Mouse (Mus musculus) ovary, adult 10 weeks (tissue): ENCODE data around the gene Tvp23b. TPM values are rescaled to one million over a fixed set of nuclear protein-coding genes. Genes with fewer than 3 reads are reported as not detected.

Experiments
- polyA plus RNA-seq: library from polyadenylated mRNA; stranded (reverse); fragments of 350-450 nt; fragmentation: Illumina TruSeq; extraction: RNeasy Lipid Tissue Mini Kit (QIAGEN cat#74804); gene quantifications from one replicate; pipeline ENCODE4 v1.2.3, GENCODE M21; 2014

Gene Tvp23b
- 142 TPM for polyA plus RNA-seq

GRCm38 (mm10) chr11:62879220-62880048 lies at the start of gene Tvp23b:
TSS of gene Tvp23b (plus strand) at chr11:62879455.

DNA sequence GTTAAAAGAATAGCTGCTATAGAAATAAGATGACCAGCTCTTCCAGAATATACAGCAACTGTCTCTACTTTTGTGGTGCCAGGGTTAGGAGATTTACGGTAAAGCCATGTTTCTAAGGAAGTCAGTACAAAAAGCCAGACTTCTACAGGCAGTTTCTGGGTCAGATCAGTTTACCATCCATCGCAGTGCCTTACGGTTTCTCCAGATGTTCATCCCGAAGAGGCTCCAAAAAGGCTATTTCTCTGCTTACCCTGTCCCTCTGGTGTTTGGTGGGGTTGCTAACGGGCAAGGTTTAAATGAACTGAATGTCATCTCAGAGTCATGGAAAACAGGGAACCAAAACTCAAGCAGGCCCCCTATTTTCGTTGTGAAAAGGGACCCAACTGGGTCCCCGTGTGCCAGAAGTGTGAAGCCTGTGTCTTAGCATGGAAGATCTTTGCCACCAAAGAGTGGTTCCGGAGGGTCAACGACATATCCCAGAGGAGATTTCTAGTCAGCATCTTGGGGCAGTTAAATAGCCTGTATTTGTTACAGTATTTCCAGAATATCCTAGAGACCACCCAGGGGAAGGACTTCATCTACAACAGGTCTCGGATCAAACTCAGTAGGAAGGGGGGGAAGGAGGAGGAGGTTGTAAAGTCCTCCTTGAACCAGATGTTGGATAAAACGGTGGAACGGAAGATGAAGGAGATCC lies 32.1 kb upstream of the Tvp23b start, which contains the start of gene Fbxw10:
Fbxw10 (plus strand) TSS at position 109 of the 694 bp plus-strand sequence.

DNA sequence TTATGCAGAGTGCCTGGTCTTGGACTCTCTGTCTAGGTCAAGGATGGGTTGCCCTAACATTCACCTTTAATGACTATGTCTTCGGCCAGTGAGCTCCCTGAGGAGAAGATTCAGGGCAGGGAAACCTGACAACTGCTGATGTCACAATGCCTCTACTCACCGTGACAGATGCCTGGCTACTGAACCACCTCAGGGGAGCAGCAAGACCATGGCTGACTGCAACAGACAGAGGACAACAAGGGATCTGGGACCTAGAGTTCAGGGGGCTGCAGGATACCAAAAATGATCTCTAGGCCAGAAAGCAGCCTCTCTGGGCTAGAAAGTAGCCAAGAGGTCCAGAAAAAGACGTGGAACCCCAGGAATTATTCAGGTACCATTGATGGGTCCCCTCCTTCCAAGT lies 71.8 kb downstream of the Tvp23b start, which contains the start of gene Cdrt4:
Cdrt4 (plus strand) TSS at position 182 of the 400 bp plus-strand sequence.

Other genes starting within 250 kb of the Tvp23b start
- gene Lrrc75a, start 230.9 kb upstream of the Tvp23b start, polyA plus RNA-seq, result 30.0 TPM
- 27.8 TPM for gene Mmgt2, start 230.8 kb upstream of the Tvp23b start, polyA plus RNA-seq
- 5.9 TPM for gene Zfp287, start 147.6 kb upstream of the Tvp23b start, polyA plus RNA-seq
- not detected for gene Gm10428, start 126.4 kb upstream of the Tvp23b start, polyA plus RNA-seq
- gene Zfp286, start 90.0 kb upstream of the Tvp23b start, polyA plus RNA-seq, result 7.2 TPM
- gene Trim16, start 59.2 kb upstream of the Tvp23b start, polyA plus RNA-seq, result 3.5 TPM
- 0.66 TPM for gene Fbxw10, start 32.4 kb upstream of the Tvp23b start, polyA plus RNA-seq
- not detected for gene Cdrt4, start 71.7 kb downstream of the Tvp23b start, polyA plus RNA-seq
- not detected for gene Tekt3, start 182.2 kb downstream of the Tvp23b start, polyA plus RNA-seq
- gene Pmp22, start 249.5 kb downstream of the Tvp23b start, polyA plus RNA-seq, result 175 TPM